In genomic region chr15:27508169-27508568, GRCm38 (mm10) we compare ENCODE assay signal across 25 mouse cellular contexts. TPM values are rescaled to one million over a fixed set of nuclear protein-coding genes. Genes with fewer than 3 reads are reported as not detected.
DNase-seq lines count a peak whose midpoint lies in the region; ATAC-seq and TF ChIP-seq lines count a peak whose summit lies in the region.
"Had no signal": no experiment of that assay in that cellular context is flagged by ENCODE, and none has a peak within 500 bp of the region (broad histone marks: within the 10 kb centered on the region; RNA-seq: fewer than 3 reads in every experiment).

No protein-coding gene starts in this region.

- no peaks in the 10 kb centered on the region for H3K9me3 ChIP-seq in heart, embryonic 12.5 days (replicated peaks)
- H3K9me3 ChIP-seq in heart, embryonic 11.5 days (replicated peaks; ENCODE audit: control insufficient read depth, low read length): no peaks in the 10 kb centered on the region
- H3K9me3 ChIP-seq in heart, postnatal 0 days (replicated peaks; ENCODE audit: control insufficient read depth, low read length): no peaks in the 10 kb centered on the region
- H3K9me3 ChIP-seq in intestine, postnatal 0 days (ENCODE audit: control insufficient read depth): no peaks in the 10 kb centered on the region
- H3K9me3 ChIP-seq: forebrain, embryonic 13.5 days; limb, embryonic 13.5 days; lung, embryonic 15.5 days; midbrain, embryonic 10.5 days; midbrain, embryonic 15.5 days; neural tube, embryonic 15.5 days; stomach, embryonic 15.5 days had no signal

- no peaks in the 10 kb centered on the region for H3K27me3 ChIP-seq in heart, embryonic 12.5 days (replicated peaks)
- H3K27me3 ChIP-seq in heart, embryonic 11.5 days (ENCODE audit: control insufficient read depth, insufficient read depth, low read length): no peaks in the 10 kb centered on the region
- H3K27me3 ChIP-seq in heart, postnatal 0 days (ENCODE audit: control insufficient read depth, insufficient read depth, low read length): no peaks in the 10 kb centered on the region
- H3K27me3 ChIP-seq in intestine, postnatal 0 days (replicated peaks; ENCODE audit: control insufficient read depth, insufficient read depth, low read length): no peaks in the 10 kb centered on the region
- H3K27me3 ChIP-seq: forebrain, embryonic 13.5 days; limb, embryonic 13.5 days; lung, embryonic 15.5 days; midbrain, embryonic 15.5 days; neural tube, embryonic 15.5 days; stomach, embryonic 15.5 days had no signal

- WGBS in heart, embryonic 12.5 days: 66% methylated on average over 7 of the region's 7 CpGs
- 73% methylated on average over 7 of the region's 7 CpGs for WGBS in heart, embryonic 11.5 days (ENCODE audit: insufficient replicate concordance)
- WGBS in heart, postnatal 0 days: 40% methylated on average over 7 of the region's 7 CpGs
- 81% methylated on average over 7 of the region's 7 CpGs for WGBS in intestine, postnatal 0 days

- TF ChIP-seq CTCF in heart, postnatal 0 days (IDR thresholded peaks at IDR 0.05; ENCODE audit: low read depth): no peak
- TF ChIP-seq CTCF in intestine, postnatal 0 days (IDR thresholded peaks at IDR 0.05; ENCODE audit: low read depth): no peak

- DNase-seq in heart, postnatal 0 days (ENCODE audit: low spot score): no peak
- DNase-seq in heart, adult 18-20 months: no peak
- peak; percentile 53 for DNase-seq in brain, adult 2 months (ENCODE audit: low read depth, low spot score)
- DNase-seq: adrenal gland, adult 2 months; adrenal gland, postnatal 36 days; B cell, adult 2 months; cerebellum, adult 8-10 months; gastrocnemius, postnatal 25 days; kidney, adult 2 months; kidney, postnatal 36 days; retina, postnatal 1 day; right cerebral cortex, postnatal 14 days had no signal

- H3K4me1 ChIP-seq in heart, embryonic 12.5 days (replicated peaks): peaks cover 54% of the 10 kb centered on the region
- H3K4me1 ChIP-seq in heart, embryonic 11.5 days (ENCODE audit: control insufficient read depth, insufficient read depth, low read length): peaks cover 45% of the 10 kb centered on the region
- peaks cover 58% of the 10 kb centered on the region for H3K4me1 ChIP-seq in heart, postnatal 0 days (ENCODE audit: control insufficient read depth, insufficient read depth)
- H3K4me1 ChIP-seq in intestine, postnatal 0 days (replicated peaks; ENCODE audit: control insufficient read depth, insufficient read depth, low read length): peaks cover 20% of the 10 kb centered on the region
- H3K4me1 ChIP-seq: forebrain, embryonic 13.5 days had no signal

- ATAC-seq in heart, embryonic 12.5 days (ENCODE audit: insufficient number of reproducible peaks, low FRiP score): no peak
- ATAC-seq in heart, embryonic 11.5 days (replicated peaks; ENCODE audit: insufficient number of reproducible peaks, low FRiP score, low TSS enrichment): no peak
- ATAC-seq in heart, postnatal 0 days (ENCODE audit: insufficient read depth, low read depth): no peak
- ATAC-seq in intestine, postnatal 0 days: no peak
- ATAC-seq: activated CD4-positive, CD25-positive, alpha-beta regulatory T cell, adult 4 months; forebrain, embryonic 13.5 days; midbrain, embryonic 15.5 days had no signal

- no peaks in the 10 kb centered on the region for H3K36me3 ChIP-seq in heart, embryonic 12.5 days
- no peaks in the 10 kb centered on the region for H3K36me3 ChIP-seq in heart, embryonic 11.5 days (ENCODE audit: control insufficient read depth, insufficient read depth, low read length)
- no peaks in the 10 kb centered on the region for H3K36me3 ChIP-seq in heart, postnatal 0 days (replicated peaks; ENCODE audit: control insufficient read depth, insufficient read depth, low read length)
- no peaks in the 10 kb centered on the region for H3K36me3 ChIP-seq in intestine, postnatal 0 days (ENCODE audit: control insufficient read depth, insufficient read depth)
- H3K36me3 ChIP-seq: limb, embryonic 13.5 days; lung, embryonic 15.5 days; midbrain, embryonic 10.5 days; midbrain, embryonic 15.5 days; neural tube, embryonic 15.5 days; stomach, embryonic 15.5 days had no signal

- no peak overlapping the region for H3K9ac ChIP-seq in heart, embryonic 12.5 days
- H3K9ac ChIP-seq in heart, embryonic 11.5 days (ENCODE audit: low read depth, low read length): no peak overlapping the region
- no peak overlapping the region for H3K9ac ChIP-seq in heart, postnatal 0 days (replicated peaks; ENCODE audit: low read depth, low read length)
- no peak overlapping the region for H3K9ac ChIP-seq in intestine, postnatal 0 days (ENCODE audit: low read depth, low read length)
- H3K9ac ChIP-seq: forebrain, embryonic 13.5 days; hindbrain, embryonic 14.5 days; limb, embryonic 13.5 days; lung, embryonic 15.5 days; midbrain, embryonic 15.5 days; neural tube, embryonic 15.5 days; stomach, embryonic 15.5 days had no signal

- H3K4me2 ChIP-seq in heart, embryonic 12.5 days: no peak overlapping the region
- H3K4me2 ChIP-seq in heart, embryonic 11.5 days: no peak overlapping the region
- H3K4me2 ChIP-seq in heart, postnatal 0 days (ENCODE audit: low read depth, low read length): no peak overlapping the region
- H3K4me2 ChIP-seq in intestine, postnatal 0 days (replicated peaks; ENCODE audit: low read depth): no peak overlapping the region
- H3K4me2 ChIP-seq: forebrain, embryonic 13.5 days; hindbrain, embryonic 14.5 days; limb, embryonic 13.5 days; liver, embryonic 11.5 days; lung, embryonic 15.5 days; midbrain, embryonic 15.5 days; neural tube, embryonic 15.5 days; stomach, embryonic 15.5 days had no signal

- TF ChIP-seq EP300 in heart, postnatal 0 days (IDR thresholded peaks at IDR 0.05; ENCODE audit: low read depth): no peak

- peak overlapping the region; percentile 28 for H3K27ac ChIP-seq in heart, embryonic 12.5 days (ENCODE audit: poor library complexity, severe bottlenecking)
- H3K27ac ChIP-seq in heart, embryonic 11.5 days (ENCODE audit: low read depth, low read length): no peak overlapping the region
- H3K27ac ChIP-seq in heart, postnatal 0 days (ENCODE audit: low read depth): peak overlapping the region; percentile 46
- H3K27ac ChIP-seq in intestine, postnatal 0 days (ENCODE audit: low read depth, low read length): peak overlapping the region; percentile 96; the same call in 1 of the 2 replicates
- H3K27ac ChIP-seq: forebrain, embryonic 13.5 days; hindbrain, embryonic 14.5 days; limb, embryonic 13.5 days; lung, embryonic 15.5 days; midbrain, embryonic 10.5 days; midbrain, embryonic 15.5 days; neural tube, embryonic 15.5 days; stomach, embryonic 15.5 days had no signal

- H3K4me3 ChIP-seq in heart, embryonic 12.5 days: no peak overlapping the region
- no peak overlapping the region for H3K4me3 ChIP-seq in heart, embryonic 11.5 days (ENCODE audit: low read depth, low read length)
- no peak overlapping the region for H3K4me3 ChIP-seq in heart, postnatal 0 days (ENCODE audit: low read depth, low read length)
- no peak overlapping the region for H3K4me3 ChIP-seq in intestine, postnatal 0 days (ENCODE audit: low read depth, low read length)
- H3K4me3 ChIP-seq: forebrain, embryonic 13.5 days; limb, embryonic 13.5 days; lung, embryonic 15.5 days; midbrain, embryonic 10.5 days; midbrain, embryonic 15.5 days; neural tube, embryonic 15.5 days; stomach, embryonic 15.5 days had no signal

RNA-seq across cellular contexts. Expression of gene Ank, which starts 41.7 kb away (rescaled TPM):
- 12.6 and 14.7 TPM in 2 replicates for polyA plus RNA-seq in heart, embryonic 12.5 days (2016; fragmentation: Nextera tagmentation; extraction: Ambion mirVana)
- 11.9 and 13.5 TPM in 2 replicates for polyA plus RNA-seq in heart, embryonic 11.5 days (2014; fragmentation: Nextera tagmentation; extraction: Ambion mirVana)
- 30.6 and 33.7 TPM in 2 replicates for total RNA-seq in heart, postnatal 0 days (2014; rRNA removed; ENCODE audit: low replicate concordance)
- polyA plus RNA-seq in heart, postnatal 0 days (2015; fragmentation: Nextera tagmentation; extraction: Ambion mirVana): 18.8 and 21.2 TPM in 2 replicates
- total RNA-seq in heart, adult 18-20 months (2021): 100 to 1,000 TPM; 200 to 202 TPM
- 20.9 and 24.0 TPM in 2 replicates for polyA plus RNA-seq in intestine, postnatal 0 days (2015; fragmentation: Nextera tagmentation; extraction: Ambion mirVana)
